27 mouse cellular contexts compared by ENCODE assay signal in the genomic region with DNA sequence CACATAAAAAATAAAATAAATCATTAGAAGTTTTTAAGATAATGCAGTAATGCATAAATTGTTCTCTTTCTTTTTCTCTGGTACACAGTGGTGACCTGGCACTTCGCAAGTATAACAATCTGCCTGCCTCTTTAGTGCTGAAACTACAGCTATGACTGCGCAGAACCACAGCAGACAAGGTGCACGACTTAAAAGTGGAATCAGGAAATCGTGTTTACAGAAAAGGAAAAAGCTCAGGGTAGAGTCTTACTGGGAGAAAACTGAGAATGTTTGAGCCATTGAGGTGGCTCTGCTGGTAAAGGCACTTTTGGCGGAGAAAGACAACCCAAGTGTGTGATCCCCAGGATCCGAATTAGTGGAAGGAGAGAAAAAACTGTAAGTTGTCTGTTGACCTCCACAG. TPM values are rescaled to one million over a fixed set of nuclear protein-coding genes. Genes with fewer than 3 reads are reported as not detected.
DNase-seq lines count a peak whose midpoint lies in the region; TF ChIP-seq lines count a peak whose summit lies in the region.
"Had no signal": no experiment of that assay in that cellular context is flagged by ENCODE, and none has a peak within 500 bp of the region (broad histone marks: within the 10 kb centered on the region; RNA-seq: fewer than 3 reads in every experiment).

No protein-coding gene starts in this region.

- no peak for TF ChIP-seq CTCF in small intestine, adult 2 months (IDR thresholded peaks at IDR 0.05; ENCODE audit: extremely low read depth, insufficient read length, insufficient replicate concordance, low read depth, low read length)

- no peak for TF ChIP-seq POLR2A in small intestine, adult 2 months (IDR thresholded peaks at IDR 0.05; ENCODE audit: low read depth, low read length)

- intact Hi-C loops in heart, postnatal 10 days (cut with DNase I): no loop called here

- no peaks in the 10 kb centered on the region for H3K27me3 ChIP-seq in small intestine, adult 2 months (ENCODE audit: control insufficient read depth, insufficient read depth, low read length)
- H3K27me3 ChIP-seq: forebrain, embryonic 13.5 days; hindbrain, embryonic 13.5 days had no signal

- 81% methylated on average over 6 of the region's 6 CpGs for WGBS in small intestine, adult 2 months

- H3K4me3 ChIP-seq in brown adipose tissue, adult 24 weeks (ENCODE audit: insufficient read depth, low read depth, low read length): no peak overlapping the region
- no peak overlapping the region for H3K4me3 ChIP-seq in small intestine, adult 2 months (ENCODE audit: low read depth, low read length)
- H3K4me3 ChIP-seq: forebrain, embryonic 10.5 days; forebrain, embryonic 13.5 days; hindbrain, embryonic 13.5 days had no signal

- peaks cover 14% of the 10 kb centered on the region; the same call in 1 of the 2 replicates for H3K4me1 ChIP-seq in brown adipose tissue, adult 24 weeks (ENCODE audit: control insufficient read depth, insufficient read depth, insufficient read length, low read length)
- H3K4me1 ChIP-seq in small intestine, adult 2 months (ENCODE audit: control insufficient read depth, insufficient read depth, insufficient read length, low read length): peaks cover 2% of the 10 kb centered on the region; the same call in 1 of the 2 replicates
- H3K4me1 ChIP-seq: forebrain, embryonic 13.5 days; hindbrain, embryonic 13.5 days had no signal

- H3K36me3 ChIP-seq in small intestine, adult 2 months (ENCODE audit: control insufficient read depth, insufficient read depth, low read length): no peaks in the 10 kb centered on the region
- H3K36me3 ChIP-seq: forebrain, embryonic 10.5 days; hindbrain, embryonic 13.5 days had no signal

- H3K27ac ChIP-seq in brown adipose tissue, adult 24 weeks (replicated peaks; ENCODE audit: low read depth, low read length): 0 out of 2 replicates have a peak overlapping the region, but pooled peaks have one; percentile 42
- H3K27ac ChIP-seq in small intestine, adult 2 months (ENCODE audit: insufficient read depth, low read depth, low read length): 0 out of 2 replicates have a peak overlapping the region, but pooled peaks have one; percentile 0
- H3K27ac ChIP-seq: forebrain, embryonic 10.5 days; forebrain, embryonic 13.5 days; hindbrain, embryonic 13.5 days had no signal

- DNase-seq in heart, adult 11 months: peak; percentile 83
- DNase-seq in heart, postnatal 10 days: no peak
- peak; percentile 80 for DNase-seq in A20 (ENCODE audit: low read depth, low spot score)
- no peak for DNase-seq in kidney, adult 18-20 months
- DNase-seq in ovary, postnatal 36 days (ENCODE audit: low spot score): no peak
- DNase-seq: adrenal gland, adult 8-10 months; adrenal gland, postnatal 25 days; cerebellum, adult 18-20 months; cerebellum, adult 9-10 months; cerebellum, postnatal 14 days; gastrocnemius, postnatal 25 days; heart, postnatal 4 days had no signal

RNA-seq across cellular contexts. Expression of a gene that starts 7.1 kb away (rescaled TPM):
- total RNA-seq in heart, postnatal 10 days (2021): 100 to 1,000 TPM; 266 to 279 TPM
- 45.0 and 52.3 TPM in 2 replicates for polyA plus RNA-seq in brown adipose tissue, adult 24 weeks (2012; ENCODE audit: insufficient read depth, insufficient read length, missing spikeins)
- polyA plus RNA-seq in small intestine, adult 2 months (2012; rRNA removed): 132 and 142 TPM in 2 replicates

RNA-seq across cellular contexts. Expression of a gene that starts 7.2 kb away (rescaled TPM):
- total RNA-seq in heart, postnatal 10 days (2021): 1 to 10 TPM; 3.4 to 6.9 TPM
- polyA plus RNA-seq in brown adipose tissue, adult 24 weeks (2012; ENCODE audit: insufficient read depth, insufficient read length, missing spikeins): 1.4 and 2.9 TPM in 2 replicates
- polyA plus RNA-seq in small intestine, adult 2 months (2012; rRNA removed): 0.60 and 1.0 TPM in 2 replicates
- polyA plus RNA-seq: activated CD4-positive, CD25-positive, alpha-beta regulatory T cell, adult 4 months; CD4-positive, CD25-positive, alpha-beta regulatory T cell, adult 4 months had no signal

RNA-seq across cellular contexts. Expression of a gene that starts 32.2 kb away (rescaled TPM):
- total RNA-seq in heart, postnatal 10 days (2021): under 1 TPM; 0.07 to 0.10 TPM
- polyA plus RNA-seq in brown adipose tissue, adult 24 weeks (2012; ENCODE audit: insufficient read depth, insufficient read length, missing spikeins): not detected in 2 replicates
- polyA plus RNA-seq in small intestine, adult 2 months (2012; rRNA removed): 0.05 and 0.06 TPM in 2 replicates
- total RNA-seq: adrenal gland, postnatal 25 days; gastrocnemius, adult 18-20 months; gastrocnemius, postnatal 25 days had no signal
- polyA plus RNA-seq: brain, embryonic 14.5 days; CD4-positive, CD25-positive, alpha-beta regulatory T cell, adult 4 months; embryonic facial prominence, embryonic 11.5 days; forebrain, embryonic 10.5 days; forebrain, embryonic 13.5 days; forebrain, embryonic 16.5 days; heart, embryonic 11.5 days; heart, embryonic 14.5 days; inflammation-experienced regulatory T-cells, adult 6 months; intestine, embryonic 16.5 days had no signal

RNA-seq across cellular contexts. Expression of a gene that starts 51.0 kb away (rescaled TPM):
- total RNA-seq in heart, postnatal 10 days (2021): 1 to 10 TPM; 7.7 to 9.7 TPM
- 3.4 and 3.6 TPM in 2 replicates for polyA plus RNA-seq in brown adipose tissue, adult 24 weeks (2012; ENCODE audit: insufficient read depth, insufficient read length, missing spikeins)
- polyA plus RNA-seq in small intestine, adult 2 months (2012; rRNA removed): 7.5 and 8.8 TPM in 2 replicates
- polyA plus RNA-seq: activated CD4-positive, CD25-positive, alpha-beta regulatory T cell, adult 4 months; CD4-positive, CD25-positive, alpha-beta regulatory T cell, adult 4 months; inflammation-experienced regulatory T-cells, adult 6 months had no signal

Comparison
In these comparisons a context has a peak if more than half of its experiments do, and no peak if none do; other contexts are left out.
1. DNase-seq: peak in heart, adult 11 months (single experiment) and A20 (single experiment); none in heart, postnatal 10 days (0 of 2), kidney, adult 18-20 months (single experiment) and ovary, postnatal 36 days (single experiment).